Mouse (Mus musculus) spleen, embryonic (tissue): ENCODE results near the gene Pcsk4.

Experiments
- CTCF ChIA-PET: fragments of 350-600 bp; sonication (Branson Sonifier 250); formaldehyde crosslinking; loops from one replicate; lab custom pipeline; 2022; lab: Charles Lee

Gene Pcsk4

GRCm38 (mm10) chr10:80329273-80330081 lies at the start of gene Pcsk4, which contains the start of gene Reep6:
Pcsk4 (minus strand) TSS chr10:80329498.
Reep6 (plus strand) TSS chr10:80329953.
- CTCF ChIA-PET: no interaction called here

- CTCF ChIA-PET: interaction anchor here (0.5 kb wide), 1 partner anchor 203 kb away, joined by 4 read pairs; no protein-coding TSS in a partner anchor
These were observed 48.4 kb upstream of the Pcsk4 start for GRCm38 (mm10) chr10:80377716-80378115.

GRCm38 (mm10) chr10:80376160-80376559 lies 46.9 kb upstream of the Pcsk4 start:
- CTCF ChIA-PET: interaction anchor here (1.1 kb wide), 1 partner anchor 8 kb away, joined by 14 read pairs; no protein-coding TSS in a partner anchor

- CTCF ChIA-PET: interaction anchor here (0.7 to 1.2 kb wide), 3 partner anchors 14 to 793 kb away, joined by 3 to 4 read pairs (median 4); no protein-coding TSS in a partner anchor
These were observed 44.8 kb upstream of the Pcsk4 start for GRCm38 (mm10) chr10:80374063-80374462.

- CTCF ChIA-PET: interaction anchor here (0.6 kb wide), 1 partner anchor 134 kb away, joined by 12 read pairs; no protein-coding TSS in a partner anchor
These were observed 43.4 kb upstream of the Pcsk4 start for GRCm38 (mm10) chr10:80372706-80373105.

GRCm38 (mm10) chr10:80371983-80372382 lies 42.7 kb upstream of the Pcsk4 start:
- CTCF ChIA-PET: no interaction called here

GRCm38 (mm10) chr10:80371411-80371966 lies 42.2 kb upstream of the Pcsk4 start:
- CTCF ChIA-PET: no interaction called here

- CTCF ChIA-PET: interaction anchor here (0.5 kb wide), 1 partner anchor 793 kb away, joined by 3 read pairs; no protein-coding TSS in a partner anchor
These were observed 40.9 kb upstream of the Pcsk4 start for GRCm38 (mm10) chr10:80369995-80370747.

- CTCF ChIA-PET: interaction anchor here (0.7 kb wide), 1 partner anchor 21 kb away, joined by 3 read pairs; no protein-coding TSS in a partner anchor
These were observed 39.1 kb upstream of the Pcsk4 start for GRCm38 (mm10) chr10:80368392-80368791.

GRCm38 (mm10) chr10:80367954-80368353 lies 38.7 kb upstream of the Pcsk4 start:
- CTCF ChIA-PET: interaction anchor here (0.7 kb wide), 1 partner anchor 21 kb away, joined by 3 read pairs; no protein-coding TSS in a partner anchor

- CTCF ChIA-PET: interaction anchor here (0.7 kb wide), 1 partner anchor 931 kb away, joined by 3 read pairs; no protein-coding TSS in a partner anchor
These were observed 36.4 kb upstream of the Pcsk4 start for GRCm38 (mm10) chr10:80365736-80366135.

GRCm38 (mm10) chr10:80363734-80364133 lies 34.4 kb upstream of the Pcsk4 start:
- CTCF ChIA-PET: no interaction called here

- CTCF ChIA-PET: interaction anchor here (0.7 kb wide), 1 partner anchor 11 kb away, joined by 3 read pairs; no protein-coding TSS in a partner anchor
These were observed 28.8 kb upstream of the Pcsk4 start for GRCm38 (mm10) chr10:80357994-80358639.

GRCm38 (mm10) chr10:80357336-80357735 lies 28.0 kb upstream of the Pcsk4 start:
- CTCF ChIA-PET: no interaction called here

- CTCF ChIA-PET: no interaction called here
These were observed 27.4 kb upstream of the Pcsk4 start for GRCm38 (mm10) chr10:80356737-80357136.

- CTCF ChIA-PET: no interaction called here
These were observed 26.8 kb upstream of the Pcsk4 start, which contains the start of gene Plk5 for GRCm38 (mm10) chr10:80356001-80356682. Plk5 (plus strand) TSS chr10:80356459.

GRCm38 (mm10) chr10:80355431-80355830 lies 26.1 kb upstream of the Pcsk4 start:
- CTCF ChIA-PET: no interaction called here

- CTCF ChIA-PET: no interaction called here
These were observed 23.4 kb upstream of the Pcsk4 start for GRCm38 (mm10) chr10:80352727-80353126.

- CTCF ChIA-PET: no interaction called here
These were observed 22.6 kb upstream of the Pcsk4 start for GRCm38 (mm10) chr10:80351896-80352295.

- CTCF ChIA-PET: interaction anchor here (0.6 kb wide), 2 partner anchors 36 to 459 kb away, joined by 3 read pairs; no protein-coding TSS in a partner anchor
These were observed 21.0 kb upstream of the Pcsk4 start for GRCm38 (mm10) chr10:80350292-80350691.
